Mouse (Mus musculus) retina, postnatal 1 day (tissue): ENCODE results near the gene Bmi1.

Source experiments
- DNase-seq: peaks from one replicate; pipeline ENCODE4 v3.0.0-alpha.2; 2012

Gene Bmi1

DNA sequence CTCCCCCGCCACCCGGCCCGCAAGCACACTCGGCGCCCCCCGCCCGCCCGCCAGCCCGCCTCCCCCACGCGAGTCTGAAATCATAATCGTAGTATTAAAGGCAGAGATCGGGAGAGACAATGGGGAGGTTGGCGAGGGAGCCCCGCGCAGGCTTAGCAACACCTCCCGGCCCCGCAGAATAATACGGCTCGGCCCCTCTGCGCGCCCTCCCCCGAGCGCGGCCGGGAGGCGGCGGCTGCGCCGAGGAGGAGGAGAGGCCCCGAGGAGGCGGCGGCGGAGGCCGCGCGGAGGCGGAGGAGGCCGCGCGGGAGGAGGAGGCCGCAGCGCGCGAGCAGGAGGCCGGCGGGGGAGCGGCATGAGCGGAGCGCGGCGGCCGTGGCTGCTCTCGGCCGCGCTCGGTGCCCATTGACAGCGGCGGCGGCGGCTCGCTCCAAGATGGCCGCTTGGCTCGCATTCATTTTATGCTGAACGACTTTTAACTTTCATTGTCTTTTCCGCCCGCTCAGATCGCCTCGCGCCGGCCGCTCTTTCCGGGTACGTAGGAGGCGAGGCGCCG is at the start of gene Bmi1:
TSS of gene Bmi1 (plus strand) at position 83 of the 556 bp plus-strand sequence.
- no peak for DNase-seq

DNA sequence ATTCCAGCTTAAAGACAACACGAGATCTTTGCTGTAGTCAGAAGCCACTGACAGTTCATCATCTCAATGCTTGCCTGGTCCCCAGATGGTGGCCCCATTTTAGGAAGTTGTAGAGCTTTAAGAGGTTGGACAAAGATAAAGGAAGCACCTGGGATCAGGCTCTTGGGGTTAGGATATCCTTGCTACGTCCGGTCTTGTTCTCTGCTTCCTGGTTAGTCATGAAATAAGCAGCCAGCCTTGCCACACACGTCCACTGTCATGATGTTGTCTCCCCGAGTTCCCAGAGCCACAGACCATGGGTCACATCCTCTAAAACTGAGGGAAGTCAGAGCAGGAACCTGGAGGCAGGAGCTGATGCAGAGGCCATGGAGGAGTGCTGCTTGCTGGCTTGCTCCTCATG is 46.3 kb upstream of the Bmi1 start:
- no peak for DNase-seq

DNA sequence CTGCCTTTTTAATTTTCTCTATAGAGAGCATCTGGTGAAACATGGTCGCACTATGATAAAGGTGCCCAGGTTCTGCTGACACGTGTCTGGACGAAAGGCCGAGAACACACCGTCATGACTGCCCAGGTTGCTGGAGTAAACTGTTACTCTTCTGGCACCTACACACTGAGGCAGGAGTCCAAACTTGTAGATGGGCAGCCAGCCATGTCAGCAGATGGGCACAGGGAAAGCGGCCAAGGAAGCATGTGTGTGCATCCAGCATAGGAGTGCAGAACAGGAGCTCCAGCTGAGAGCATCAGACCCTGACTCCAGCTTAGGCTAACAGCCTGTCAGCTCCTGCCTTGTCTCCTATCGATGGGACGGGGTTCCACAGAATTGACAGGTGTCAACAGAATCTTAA is 41.8 kb upstream of the Bmi1 start:
- DNase-seq: no peak

DNA sequence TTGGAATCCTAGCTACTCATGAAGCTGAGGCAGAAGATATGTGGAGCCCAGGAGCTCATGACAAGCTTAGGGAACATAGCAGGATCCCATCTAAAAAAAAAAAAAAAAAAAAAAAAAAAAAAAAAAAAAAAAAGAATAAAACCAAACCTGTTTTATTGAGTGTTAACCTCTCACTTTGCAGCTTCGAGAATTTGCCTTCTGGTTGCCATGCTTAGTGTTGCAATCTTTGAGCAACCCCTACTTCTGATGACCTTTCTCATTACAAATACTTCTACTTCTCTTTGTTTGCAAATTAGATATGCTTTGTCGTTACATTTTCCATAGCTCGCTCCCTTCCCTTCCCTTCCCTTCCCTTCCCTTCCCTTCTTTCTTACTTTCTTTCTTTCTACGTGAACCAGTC is 28.3 kb upstream of the Bmi1 start:
- DNase-seq: no peak

DNA sequence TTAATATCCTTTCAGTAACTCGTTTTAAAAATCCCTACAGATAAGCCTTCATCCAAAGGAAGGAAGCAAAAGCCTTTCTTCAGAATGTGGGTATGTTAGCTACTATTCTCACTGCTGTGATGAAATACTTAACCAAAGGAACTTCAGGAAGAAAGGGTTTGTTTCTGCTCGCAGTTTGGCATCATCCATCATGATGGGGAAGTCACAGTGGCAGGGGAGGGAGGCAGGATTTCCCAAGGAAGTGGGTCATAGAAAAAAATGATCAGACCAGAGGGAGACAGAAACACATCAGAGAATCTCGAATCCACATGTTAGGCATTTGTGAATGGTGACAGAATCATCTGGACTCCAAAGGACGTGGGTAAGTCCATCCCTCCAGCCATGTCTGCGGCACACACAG is 22.0 kb upstream of the Bmi1 start:
- no peak for DNase-seq

DNA sequence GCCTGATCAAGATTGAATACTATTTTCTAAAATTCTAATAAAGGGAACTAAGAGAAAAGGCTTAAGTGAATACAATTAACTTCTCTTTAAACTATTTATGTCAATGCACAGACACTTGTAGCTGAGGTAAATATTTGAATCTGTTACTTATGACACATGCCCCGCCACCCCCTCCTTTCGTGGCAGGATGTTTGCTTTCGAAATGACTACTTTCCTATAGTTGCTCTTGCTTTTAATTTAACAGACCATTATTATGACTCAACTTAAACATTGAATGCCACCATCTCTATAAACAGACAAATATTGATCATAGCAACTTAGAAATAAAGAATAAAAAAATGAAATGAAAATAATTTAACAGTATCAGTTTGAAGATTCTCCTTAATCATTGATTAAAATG is 12.8 kb upstream of the Bmi1 start:
- DNase-seq: no peak

DNA sequence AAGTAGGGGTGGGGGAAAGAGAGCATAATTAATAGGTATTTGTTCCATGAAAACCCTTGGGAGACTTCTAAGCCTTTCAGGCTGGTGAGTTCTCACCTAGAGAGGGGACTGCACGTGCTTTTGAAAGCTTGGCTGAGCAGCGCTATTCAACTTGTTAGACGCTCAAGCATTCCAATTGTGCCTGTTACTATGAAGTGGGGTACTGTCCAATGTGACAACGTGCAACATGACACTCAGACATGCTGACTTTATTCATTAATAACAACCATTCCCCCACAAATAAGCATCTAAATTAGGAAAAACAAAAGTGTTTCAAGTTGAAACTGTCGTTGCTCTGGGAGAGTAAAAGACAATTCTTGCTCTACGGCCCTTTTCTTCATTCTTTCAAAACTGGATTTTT is 5.8 kb upstream of the Bmi1 start:
- peak; percentile 39 for DNase-seq

DNA sequence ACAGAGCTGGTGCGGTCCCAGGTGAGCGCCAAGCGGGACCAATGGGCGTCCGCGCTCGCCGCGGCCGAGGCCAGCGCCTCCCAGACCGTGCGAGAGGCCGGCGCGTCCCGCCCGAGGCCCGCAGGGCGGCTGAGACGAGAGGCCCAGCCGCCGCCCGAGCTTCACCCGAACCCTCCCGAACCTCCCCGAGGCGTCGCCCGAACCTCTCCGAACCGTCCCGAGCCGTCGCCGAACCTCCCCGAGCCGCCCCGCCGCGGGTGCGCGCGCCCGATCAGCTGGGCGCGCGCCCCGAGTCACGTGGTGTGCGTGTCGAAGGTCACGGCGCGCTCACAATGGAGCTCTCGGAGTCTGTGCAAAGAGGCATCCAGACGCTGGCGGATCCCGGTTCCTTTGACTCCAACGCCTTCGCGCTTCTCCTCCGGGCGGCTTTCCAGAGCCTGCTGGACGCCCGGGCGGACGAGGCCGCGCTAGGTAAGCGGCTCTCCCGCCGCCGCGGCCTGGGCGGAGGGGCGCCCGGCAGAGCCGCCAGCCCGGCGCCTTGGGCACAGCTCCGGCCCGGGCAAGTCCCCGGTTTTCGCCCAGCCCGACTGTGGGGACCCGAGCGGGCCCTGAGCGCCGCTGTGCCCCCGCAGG is 4.6 kb upstream of the Bmi1 start, which contains the start of gene Commd3:
TSS of gene Commd3 (plus strand) at position 252 of the 633 bp plus-strand sequence.
- peak; percentile 95 for DNase-seq

DNA sequence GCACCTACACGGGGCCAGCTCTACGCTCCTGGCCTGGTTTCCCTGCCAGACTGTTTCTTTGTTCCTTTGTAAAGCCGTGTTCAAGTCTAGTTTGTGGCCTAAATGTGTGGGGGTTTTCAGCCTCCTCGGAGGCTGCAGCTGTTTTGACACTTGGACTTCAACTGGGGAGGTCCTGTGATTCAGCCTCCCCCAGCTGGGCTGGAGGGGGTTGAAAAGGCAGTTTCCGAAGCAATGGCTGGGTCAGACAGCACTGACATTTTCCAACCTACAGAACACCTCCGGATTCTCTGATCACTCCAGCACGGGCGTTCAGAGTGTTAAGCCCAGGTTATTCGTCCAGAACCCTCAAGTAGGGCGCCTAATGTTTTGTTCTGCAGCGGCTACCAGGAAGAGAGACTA is 4.1 kb upstream of the Bmi1 start:
- DNase-seq: no peak

DNA sequence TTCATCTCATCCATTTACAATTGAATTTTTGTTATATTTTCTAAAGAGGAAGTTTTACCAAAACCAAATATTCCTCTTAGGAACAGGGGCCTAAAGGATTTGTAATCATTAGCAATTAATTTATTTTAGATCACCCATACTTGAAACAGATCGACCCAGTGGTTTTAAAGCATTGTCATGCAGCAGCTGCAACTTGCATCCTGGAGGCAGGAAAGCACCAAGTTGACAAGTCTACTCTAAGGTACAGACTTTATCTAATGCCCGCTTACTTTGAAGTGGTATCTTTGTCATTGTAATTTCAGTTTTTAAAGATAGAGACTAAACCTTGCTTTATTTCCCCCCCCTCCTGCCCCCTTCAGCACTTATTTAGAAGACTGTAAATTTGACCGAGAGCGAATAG is 3.1 kb upstream of the Bmi1 start:
- no peak for DNase-seq

DNA sequence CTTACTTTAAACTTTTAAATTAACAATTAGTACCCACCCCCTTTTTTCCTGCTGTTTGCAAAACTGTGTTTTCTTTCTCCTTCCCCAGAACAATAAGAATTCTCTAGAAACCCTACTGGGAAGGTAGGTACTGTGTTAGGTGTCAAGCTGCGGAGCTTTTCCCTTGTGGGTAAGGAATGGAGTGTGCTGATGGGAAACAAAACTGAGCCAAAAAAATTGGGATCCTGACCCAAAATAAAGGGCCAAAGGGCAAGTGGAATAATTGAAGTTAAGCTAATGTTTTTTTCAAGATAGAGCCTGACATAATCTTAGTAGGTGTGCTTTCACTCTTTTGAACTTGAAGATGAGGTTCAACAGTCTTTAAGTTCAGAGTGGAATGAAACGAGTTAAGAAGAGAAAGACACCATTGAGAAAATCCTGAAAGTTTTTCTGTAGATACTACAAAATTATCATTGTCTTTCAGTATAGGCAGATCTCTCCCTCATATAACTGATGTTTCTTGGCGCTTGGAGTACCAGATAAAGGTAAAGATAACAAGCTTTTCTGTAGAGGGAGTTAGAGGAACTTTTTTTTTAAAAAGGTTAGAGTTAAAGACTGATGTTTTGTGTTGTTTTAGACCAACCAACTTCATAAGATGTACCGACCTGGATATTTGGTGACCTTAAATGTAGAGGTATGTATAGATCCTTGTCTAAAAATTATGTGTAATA is 2.5 kb upstream of the Bmi1 start:
- DNase-seq: no peak

DNA sequence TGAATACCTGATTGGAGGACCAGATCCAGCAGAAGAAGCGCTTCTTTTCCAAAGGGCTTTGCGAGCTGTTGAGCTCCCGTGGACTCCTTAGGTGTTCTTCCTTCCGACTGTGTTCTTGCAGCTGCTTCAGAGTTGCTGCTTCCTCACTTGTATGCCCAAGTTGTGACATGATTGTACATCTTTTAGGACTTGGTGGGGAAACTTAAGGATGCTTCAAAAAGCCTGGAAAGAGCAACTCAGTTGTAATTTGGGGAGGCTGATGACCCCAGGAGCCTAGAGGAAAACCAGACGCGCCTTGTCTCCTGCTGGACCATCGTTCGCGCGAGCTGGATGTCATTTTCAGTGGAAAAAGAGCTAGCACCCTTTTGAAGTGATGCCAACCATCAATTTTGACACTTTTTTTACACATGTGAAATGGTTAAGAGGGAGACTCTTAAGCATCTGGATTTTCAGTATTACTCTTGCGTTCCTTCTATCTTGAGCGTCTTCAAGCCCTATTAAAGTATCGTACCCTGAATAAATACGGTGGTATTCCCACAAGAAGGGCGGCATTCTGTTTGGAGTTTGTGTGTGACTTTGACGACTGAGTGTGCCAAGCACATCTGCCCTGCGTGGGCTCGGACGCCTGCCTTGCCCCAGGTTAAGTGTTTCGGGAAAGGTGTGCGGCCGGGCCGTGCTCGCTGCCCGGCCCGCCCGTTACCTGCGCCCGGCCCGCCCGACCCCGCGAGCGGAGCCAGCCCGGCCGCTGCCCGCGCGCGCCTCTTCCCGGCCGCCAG is 949 bp upstream of the Bmi1 start:
- DNase-seq: peak; percentile 26

DNA sequence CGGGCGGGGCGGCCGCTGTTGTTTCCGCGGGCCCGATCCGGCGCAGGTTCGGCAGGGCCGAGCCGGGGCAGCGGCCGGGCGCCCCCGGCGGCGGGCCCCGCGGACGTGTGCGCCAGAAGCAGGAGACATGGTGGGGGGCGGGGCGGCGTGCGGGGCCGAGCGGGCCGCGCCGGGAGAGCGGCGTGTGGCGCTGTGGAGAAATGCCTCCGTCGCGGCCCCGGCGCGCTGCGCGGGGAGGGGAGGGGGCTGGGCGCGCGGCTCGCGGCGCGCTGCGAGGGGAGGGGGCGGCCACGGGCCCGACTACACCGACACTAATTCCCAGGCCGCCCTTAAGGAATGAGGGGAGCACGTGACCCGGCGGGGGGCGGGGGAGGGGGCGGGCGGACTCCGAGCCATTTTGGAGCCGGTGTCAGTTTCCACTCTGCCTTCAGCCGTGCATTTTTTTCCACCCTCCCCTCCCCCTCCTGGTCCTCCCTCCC is 322 bp upstream of the Bmi1 start:
- DNase-seq: peak; percentile 94

DNA sequence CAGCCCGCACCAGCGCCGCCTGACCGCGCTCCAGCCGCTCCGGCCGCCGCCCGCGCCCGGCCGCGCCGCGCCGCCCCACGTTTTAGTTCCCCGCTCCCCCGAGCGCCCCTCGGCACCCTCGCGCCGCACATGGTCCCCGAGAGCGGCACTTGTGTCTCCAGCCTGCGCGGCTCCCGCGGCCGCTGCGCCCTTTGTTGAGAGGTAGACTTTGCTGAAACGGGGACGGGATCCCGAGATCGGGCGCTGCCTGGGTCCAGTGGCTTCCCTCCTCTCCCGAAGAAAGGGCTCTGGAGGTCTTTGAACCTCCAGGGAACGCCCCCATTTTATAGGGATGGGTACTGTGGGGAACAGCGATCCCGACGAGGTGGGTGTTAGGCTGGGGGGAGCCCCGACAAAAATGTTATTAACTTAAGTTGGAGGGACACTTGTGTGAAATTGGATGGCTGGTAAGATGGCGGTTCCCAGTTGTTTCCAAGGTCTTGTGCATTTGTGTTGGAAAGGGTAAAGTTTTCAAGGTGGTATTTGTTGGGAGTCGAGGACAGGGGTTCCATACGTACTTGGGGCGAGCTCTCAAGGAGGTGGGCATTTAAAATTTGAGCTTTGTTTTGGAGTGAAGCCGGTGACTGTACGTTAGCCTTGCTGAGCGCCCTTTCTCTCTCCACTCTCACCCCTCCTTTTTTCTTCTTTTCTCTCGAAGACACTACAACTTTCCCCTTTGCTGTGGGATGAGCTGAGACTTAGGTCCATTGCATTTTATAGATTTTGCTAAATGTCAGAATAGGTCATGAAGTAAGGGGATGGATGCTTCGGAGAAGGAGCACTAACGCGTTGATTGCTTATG is 1.0 kb downstream of the Bmi1 start:
- peak; percentile 69 for DNase-seq

DNA sequence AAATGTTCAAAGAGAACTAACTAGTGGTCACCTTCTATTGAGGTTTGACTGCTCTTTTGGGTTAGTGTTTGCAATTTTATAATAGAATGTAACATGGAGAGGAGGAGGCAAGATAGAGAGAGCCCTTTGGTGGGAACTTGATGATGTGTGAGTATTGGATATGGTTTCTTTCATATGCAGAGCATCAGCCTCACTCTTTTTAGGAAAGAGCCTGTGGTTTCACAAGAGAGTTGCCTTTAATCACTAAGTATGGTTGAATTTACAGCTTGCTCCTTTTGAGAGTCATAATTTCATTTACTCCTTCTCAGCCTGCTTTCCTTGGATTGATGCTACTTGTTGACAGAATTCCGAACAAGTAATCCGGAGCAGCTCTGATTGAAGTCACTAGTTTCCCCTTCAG is 2.9 kb downstream of the Bmi1 start:
- DNase-seq: no peak

DNA sequence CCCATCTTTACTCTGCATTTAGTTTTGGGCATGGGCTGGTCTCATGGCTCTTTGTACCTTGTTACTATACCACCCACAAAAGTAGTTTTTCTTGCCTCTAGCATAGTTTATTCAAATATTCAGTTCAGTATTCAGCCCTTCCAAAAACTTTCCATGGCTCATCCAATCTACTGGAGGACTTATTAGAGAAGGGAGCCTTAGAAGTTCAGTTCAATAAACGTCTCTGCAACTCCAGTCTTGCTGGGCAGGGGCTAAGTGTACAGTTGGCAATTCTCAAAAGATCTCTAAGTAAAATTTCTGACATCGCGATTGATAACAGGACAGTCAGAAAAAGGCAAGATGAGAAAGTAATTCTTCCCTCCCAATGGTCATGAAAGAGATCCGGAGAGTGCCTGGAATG is 3.7 kb downstream of the Bmi1 start:
- DNase-seq: no peak

DNA sequence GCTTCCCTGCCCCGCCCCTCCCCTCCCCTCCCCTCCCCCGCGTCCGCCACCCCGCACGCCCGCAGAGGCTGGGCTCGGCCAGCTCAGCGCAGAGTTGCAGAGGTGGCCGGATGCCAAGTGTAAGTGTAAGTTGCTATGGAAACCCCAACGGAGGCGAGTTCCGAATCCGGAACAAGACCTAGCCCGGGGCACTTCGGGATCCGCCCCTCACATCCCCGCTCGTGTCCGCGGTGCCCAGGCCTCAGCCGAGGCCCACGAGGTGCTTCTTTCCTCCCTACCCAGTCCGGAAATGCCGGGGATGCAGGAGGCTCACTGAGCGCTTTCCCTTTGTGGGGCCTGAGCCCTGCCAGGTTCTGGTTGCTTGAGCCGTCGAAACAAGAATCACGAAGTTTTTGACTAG is 4.1 kb downstream of the Bmi1 start:
- DNase-seq: peak; percentile 70

DNA sequence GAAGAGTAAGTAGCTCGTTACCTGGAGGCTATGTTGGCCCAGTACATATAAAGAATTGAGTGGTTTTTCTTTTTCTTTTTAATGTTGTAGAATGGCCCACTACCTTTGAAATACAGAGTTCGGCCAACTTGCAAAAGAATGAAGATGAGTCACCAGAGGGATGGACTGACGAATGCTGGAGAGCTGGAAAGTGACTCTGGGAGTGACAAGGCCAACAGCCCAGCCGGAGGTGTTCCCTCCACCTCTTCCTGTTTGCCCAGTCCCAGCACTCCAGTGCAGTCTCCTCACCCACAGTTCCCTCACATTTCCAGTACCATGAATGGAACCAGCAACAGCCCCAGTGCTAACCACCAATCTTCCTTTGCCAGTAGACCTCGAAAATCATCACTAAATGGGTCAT is 7.2 kb downstream of the Bmi1 start:
- DNase-seq: no peak

DNA sequence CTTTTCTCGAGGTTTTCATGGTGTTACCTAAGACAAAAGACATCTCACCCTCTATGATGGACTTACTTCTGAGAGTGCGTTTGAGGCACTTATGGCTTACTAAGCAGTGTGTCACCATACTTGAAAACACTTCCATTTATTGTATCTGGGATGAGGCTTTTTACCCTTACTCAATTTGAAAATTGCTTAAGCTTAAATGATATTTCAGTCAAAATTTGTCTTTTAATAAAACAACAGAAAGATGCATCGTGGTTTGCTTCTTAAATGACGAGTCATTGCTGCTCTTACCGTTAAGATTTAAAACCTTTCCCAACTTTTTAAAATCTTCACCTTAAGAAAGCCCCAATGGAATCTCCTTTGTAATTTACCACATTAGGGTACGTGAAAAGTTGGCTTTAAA is 9.6 kb downstream of the Bmi1 start:
- no peak for DNase-seq

DNA sequence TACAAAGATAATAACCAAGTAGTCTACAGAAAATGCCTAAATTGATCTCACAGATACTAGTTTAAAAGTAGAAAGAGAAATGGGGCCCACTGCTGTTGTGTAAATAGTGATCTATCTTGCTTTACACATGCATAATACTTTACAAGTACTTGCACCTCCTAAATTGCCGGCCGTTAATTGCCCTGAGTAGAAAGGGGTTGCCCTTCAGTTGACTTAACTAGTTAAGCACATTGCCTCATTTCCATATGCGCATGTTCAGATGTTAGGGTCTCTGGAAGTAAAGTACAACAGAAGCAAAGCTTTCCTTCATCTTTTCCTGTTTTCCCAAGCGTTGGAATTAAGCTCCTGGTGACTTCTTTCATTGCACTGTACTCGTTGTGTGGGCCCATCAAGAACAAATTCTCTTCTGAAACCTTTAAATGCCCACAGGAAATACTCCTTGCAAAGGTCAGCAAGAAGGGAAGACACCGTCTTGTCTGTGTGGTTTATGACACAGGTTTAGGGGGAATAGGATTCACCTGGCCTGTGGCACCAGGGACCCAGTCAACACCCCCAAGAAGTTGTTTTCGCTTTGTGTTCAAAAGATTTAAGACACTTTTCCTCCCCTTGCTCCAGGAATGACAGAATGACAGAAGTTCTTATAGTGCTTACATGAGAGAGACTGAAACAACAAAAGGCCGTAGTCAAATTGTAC is 10.2 kb downstream of the Bmi1 start:
- DNase-seq: no peak

DNA sequence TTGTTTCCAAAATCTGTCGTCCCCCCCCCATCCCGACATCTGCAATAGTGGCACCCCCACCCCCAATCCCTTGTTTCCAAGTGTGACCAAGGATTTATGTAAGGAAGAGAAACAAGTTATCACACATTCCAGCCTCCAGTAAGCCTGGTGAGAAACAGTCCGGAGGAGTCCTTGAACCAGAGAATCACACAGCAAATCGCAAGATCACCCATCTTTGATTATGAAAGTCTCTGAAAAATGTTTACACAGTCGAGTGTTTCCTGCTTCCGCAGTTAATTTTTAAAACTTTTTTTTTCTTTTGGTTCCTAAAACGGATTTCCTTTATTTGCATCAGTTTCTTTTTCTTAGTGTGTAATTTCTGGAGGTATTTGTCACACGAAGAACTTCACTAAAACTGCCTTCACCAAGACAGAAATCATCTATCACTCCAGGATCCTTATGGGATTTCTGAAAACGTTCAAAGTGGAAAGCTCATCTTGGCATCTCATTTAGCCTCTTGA is 10.9 kb downstream of the Bmi1 start:
- no peak for DNase-seq

DNA sequence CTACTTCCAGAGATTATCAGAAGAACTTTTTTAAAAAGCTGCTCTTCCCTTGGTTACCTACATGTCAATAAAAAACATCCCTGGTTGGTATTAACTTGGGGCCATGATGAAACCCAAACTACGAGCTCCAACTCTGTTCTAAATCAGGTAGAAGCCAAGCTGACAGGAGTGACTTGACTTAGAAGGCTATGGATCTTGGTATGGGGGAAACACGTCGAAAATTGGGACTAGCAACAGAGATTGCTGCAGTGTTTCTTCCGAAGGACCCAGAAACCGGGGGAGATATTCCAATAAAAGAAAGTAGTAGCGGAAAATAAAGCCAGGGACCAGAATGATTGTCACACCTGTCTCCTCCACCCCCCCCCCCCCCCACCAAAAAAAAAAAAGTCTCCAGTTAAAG is 11.5 kb downstream of the Bmi1 start:
- DNase-seq: no peak
